16 mouse cellular contexts compared by ENCODE assay signal in genomic region chr8:71296784-71297183, GRCm38 (mm10). TPM values are rescaled to one million over a fixed set of nuclear protein-coding genes. Genes with fewer than 3 reads are reported as not detected.
A peak's percentile ranks its signal among the peaks of the same experiment; 100 is the strongest.
DNase-seq lines count a peak whose midpoint lies in the region; ATAC-seq and TF ChIP-seq lines count a peak whose summit lies in the region.
"Had no signal": no experiment of that assay in that cellular context is flagged by ENCODE, and none has a peak within 500 bp of the region (broad histone marks: within the 10 kb centered on the region; RNA-seq: fewer than 3 reads in every experiment).

No protein-coding gene starts in this region.

- DNase-seq in heart, adult 11 months, result peak; percentile 96
- no peak for DNase-seq in spleen, adult 2 months (ENCODE audit: low read depth in 1 of 2, low spot score in 2 of 2)
- DNase-seq in spleen, postnatal 10 days (ENCODE audit: low spot score in 2 of 2), result no peak
- peak; percentile 61 for DNase-seq in heart, postnatal 4 days
- DNase-seq in hindbrain, embryonic 11.5 days (ENCODE audit: low spot score), result no peak
- DNase-seq in left cerebral cortex, adult 8-10 months (ENCODE audit: low spot score in 2 of 2), result no peak
- DNase-seq: adrenal gland, adult 2 months; kidney, postnatal 14 days; layer of hippocampus, postnatal 36 days; lung, postnatal 10 days had no signal

- no peak overlapping the region for H3K27ac ChIP-seq in heart, embryonic 11.5 days (ENCODE audit: low read depth, low read length)
- H3K27ac ChIP-seq in spleen, adult 2 months (ENCODE audit: insufficient read depth, low read length), result peak overlapping the region; percentile 81
- H3K27ac ChIP-seq in stomach, embryonic 16.5 days (ENCODE audit: low read length), result peak overlapping the region; percentile 37
- H3K27ac ChIP-seq in hindbrain, embryonic 11.5 days (ENCODE audit: low read depth, low read length), result no peak overlapping the region
- H3K27ac ChIP-seq: hindbrain, embryonic 12.5 days; intestine, embryonic 15.5 days; limb, embryonic 12.5 days; midbrain, embryonic 13.5 days had no signal

- no peaks in the 10 kb centered on the region for H3K9me3 ChIP-seq in heart, embryonic 11.5 days (replicated peaks; ENCODE audit: control insufficient read depth, low read length)
- no peaks in the 10 kb centered on the region for H3K9me3 ChIP-seq in stomach, embryonic 16.5 days (replicated peaks; ENCODE audit: control insufficient read depth, low read length)
- H3K9me3 ChIP-seq in hindbrain, embryonic 11.5 days (ENCODE audit: control insufficient read depth, low read length), result no peaks in the 10 kb centered on the region
- H3K9me3 ChIP-seq: hindbrain, embryonic 12.5 days; intestine, embryonic 15.5 days; limb, embryonic 12.5 days; midbrain, embryonic 13.5 days had no signal

- H3K4me2 ChIP-seq in heart, embryonic 11.5 days, result no peak overlapping the region
- no peak overlapping the region for H3K4me2 ChIP-seq in stomach, embryonic 16.5 days (ENCODE audit: low read depth, low read length)
- no peak overlapping the region for H3K4me2 ChIP-seq in hindbrain, embryonic 11.5 days (replicated peaks; ENCODE audit: low read depth, low read length)
- H3K4me2 ChIP-seq: hindbrain, embryonic 12.5 days; intestine, embryonic 15.5 days; limb, embryonic 12.5 days; midbrain, embryonic 13.5 days had no signal

- no peak for TF ChIP-seq POLR2A in spleen, adult 2 months (IDR thresholded peaks at IDR 0.05; ENCODE audit: low read depth, low read length)

- H3K9ac ChIP-seq in heart, embryonic 11.5 days (ENCODE audit: low read depth, low read length), result no peak overlapping the region
- no peak overlapping the region for H3K9ac ChIP-seq in stomach, embryonic 16.5 days (ENCODE audit: low read length)
- no peak overlapping the region for H3K9ac ChIP-seq in hindbrain, embryonic 11.5 days (ENCODE audit: low read depth, low read length)
- H3K9ac ChIP-seq: hindbrain, embryonic 12.5 days; intestine, embryonic 15.5 days; limb, embryonic 12.5 days; midbrain, embryonic 13.5 days had no signal

- H3K4me1 ChIP-seq in heart, embryonic 11.5 days (ENCODE audit: control insufficient read depth, insufficient read depth, low read length), result peaks cover 4% of the 10 kb centered on the region; the same call in 1 of the 2 replicates
- peaks cover 23% of the 10 kb centered on the region; the same call in 1 of the 2 replicates for H3K4me1 ChIP-seq in spleen, adult 2 months (ENCODE audit: control insufficient read depth, insufficient read depth, insufficient read length)
- no peaks in the 10 kb centered on the region for H3K4me1 ChIP-seq in stomach, embryonic 16.5 days (ENCODE audit: control insufficient read depth, insufficient read depth, low read length)
- no peaks in the 10 kb centered on the region for H3K4me1 ChIP-seq in hindbrain, embryonic 11.5 days (replicated peaks; ENCODE audit: control insufficient read depth, insufficient read depth, low read length)
- H3K4me1 ChIP-seq: hindbrain, embryonic 12.5 days; intestine, embryonic 15.5 days; limb, embryonic 12.5 days; midbrain, embryonic 13.5 days had no signal

- 97% methylated on average over 2 of the region's 2 CpGs for WGBS in heart, embryonic 11.5 days (ENCODE audit: insufficient replicate concordance)
- WGBS in spleen, adult 2 months, result 90% methylated on average over 2 of the region's 2 CpGs
- WGBS in stomach, embryonic 16.5 days, result 91% methylated on average over 2 of the region's 2 CpGs
- 88% methylated on average over 2 of the region's 2 CpGs for WGBS in hindbrain, embryonic 11.5 days

- H3K36me3 ChIP-seq in heart, embryonic 11.5 days (ENCODE audit: control insufficient read depth, insufficient read depth, low read length), result peaks cover 2% of the 10 kb centered on the region; the same call in 1 of the 2 replicates
- H3K36me3 ChIP-seq in spleen, adult 2 months (ENCODE audit: control insufficient read depth, insufficient read depth, low read length), result peaks cover 3% of the 10 kb centered on the region; the same call in 1 of the 2 replicates
- peaks cover 6% of the 10 kb centered on the region for H3K36me3 ChIP-seq in stomach, embryonic 16.5 days (ENCODE audit: control insufficient read depth, insufficient read depth, low read length)
- no peaks in the 10 kb centered on the region for H3K36me3 ChIP-seq in hindbrain, embryonic 11.5 days (ENCODE audit: control insufficient read depth, insufficient read depth, low read length)

- no peak for ATAC-seq in heart, embryonic 11.5 days (replicated peaks; ENCODE audit: insufficient number of reproducible peaks, low FRiP score, low TSS enrichment)
- ATAC-seq in stomach, embryonic 16.5 days (ENCODE audit: insufficient read depth, low FRiP score), result no peak
- no peak for ATAC-seq in hindbrain, embryonic 11.5 days (ENCODE audit: low FRiP score)
- ATAC-seq: intestine, embryonic 15.5 days; midbrain, embryonic 13.5 days had no signal

- H3K4me3 ChIP-seq in heart, embryonic 11.5 days (ENCODE audit: low read depth, low read length), result no peak overlapping the region
- no peak overlapping the region for H3K4me3 ChIP-seq in spleen, adult 2 months (ENCODE audit: extremely low read depth, insufficient read depth, insufficient read length)
- no peak overlapping the region for H3K4me3 ChIP-seq in stomach, embryonic 16.5 days (replicated peaks; ENCODE audit: low read length)
- no peak overlapping the region for H3K4me3 ChIP-seq in hindbrain, embryonic 11.5 days (ENCODE audit: low read depth, low read length)
- H3K4me3 ChIP-seq: hindbrain, embryonic 12.5 days; intestine, embryonic 15.5 days; limb, embryonic 12.5 days; midbrain, embryonic 13.5 days had no signal

- H3K27me3 ChIP-seq in heart, embryonic 11.5 days (ENCODE audit: control insufficient read depth, insufficient read depth, low read length), result no peaks in the 10 kb centered on the region
- no peaks in the 10 kb centered on the region for H3K27me3 ChIP-seq in spleen, adult 2 months (ENCODE audit: control insufficient read depth, insufficient read depth, low read length)
- H3K27me3 ChIP-seq in stomach, embryonic 16.5 days (ENCODE audit: control insufficient read depth, insufficient read depth, low read length), result no peaks in the 10 kb centered on the region
- H3K27me3 ChIP-seq in hindbrain, embryonic 11.5 days (ENCODE audit: control insufficient read depth, insufficient read depth, low read length), result no peaks in the 10 kb centered on the region
- H3K27me3 ChIP-seq: hindbrain, embryonic 12.5 days; intestine, embryonic 15.5 days; limb, embryonic 12.5 days; midbrain, embryonic 13.5 days had no signal

- no peak for TF ChIP-seq CTCF in spleen, adult 2 months (IDR thresholded peaks at IDR 0.05; ENCODE audit: extremely low read depth, insufficient read depth, insufficient read length, insufficient replicate concordance)

RNA-seq across cellular contexts. Expression of gene Haus8, which starts 24.1 kb away (rescaled TPM):
- polyA plus RNA-seq in heart, embryonic 11.5 days (2014; fragmentation: Nextera tagmentation; extraction: Ambion mirVana), result 113 and 116 TPM in 2 replicates
- polyA plus RNA-seq in spleen, adult 2 months (2012; rRNA removed), result 13.3 and 15.9 TPM in 2 replicates
- total RNA-seq in heart, postnatal 4 days (2021), result 10 to 100 TPM; 81.3 to 82.0 TPM
- polyA plus RNA-seq in stomach, embryonic 16.5 days (2015; fragmentation: Nextera tagmentation; extraction: Ambion mirVana), result 46.4 and 55.4 TPM in 2 replicates
- polyA plus RNA-seq in hindbrain, embryonic 11.5 days (2014; fragmentation: Nextera tagmentation; extraction: Ambion mirVana), result 56.5 and 61.7 TPM in 2 replicates
- total RNA-seq in left cerebral cortex, adult 8-10 months (2022), result 10 to 100 TPM; 10.6 to 17.4 (median 12.4) TPM

RNA-seq across cellular contexts. Expression of gene Myo9b, which starts 24.3 kb away (rescaled TPM):
- 15.1 and 23.3 TPM in 2 replicates for polyA plus RNA-seq in heart, embryonic 11.5 days (2014; fragmentation: Nextera tagmentation; extraction: Ambion mirVana)
- 47.6 and 50.4 TPM in 2 replicates for polyA plus RNA-seq in spleen, adult 2 months (2012; rRNA removed)
- 10 to 100 TPM; 47.8 to 51.5 TPM for total RNA-seq in heart, postnatal 4 days (2021)
- 18.7 and 19.1 TPM in 2 replicates for polyA plus RNA-seq in stomach, embryonic 16.5 days (2015; fragmentation: Nextera tagmentation; extraction: Ambion mirVana)
- 16.1 and 17.4 TPM in 2 replicates for polyA plus RNA-seq in hindbrain, embryonic 11.5 days (2014; fragmentation: Nextera tagmentation; extraction: Ambion mirVana)
- 10 to 100 TPM; 28.9 to 34.6 (median 29.7) TPM for total RNA-seq in left cerebral cortex, adult 8-10 months (2022)

Comparison
In these comparisons a context has a peak if more than half of its experiments do, and no peak if none do; other contexts are left out.
1. DNase-seq: peak in heart, adult 11 months (single experiment) and heart, postnatal 4 days (single experiment); none in spleen, adult 2 months (0 of 2), spleen, postnatal 10 days (0 of 2), hindbrain, embryonic 11.5 days (single experiment) and left cerebral cortex, adult 8-10 months (0 of 2).
2. H3K27ac ChIP-seq: peak in spleen, adult 2 months (single experiment) and stomach, embryonic 16.5 days (single experiment); none in heart, embryonic 11.5 days (single experiment) and hindbrain, embryonic 11.5 days (single experiment).